Mouse (Mus musculus) embryonic facial prominence, embryonic 12.5 days (tissue): ENCODE results near the gene Tspan7. TPM values are rescaled to one million over a fixed set of nuclear protein-coding genes. Genes with fewer than 3 reads are reported as not detected.

Experiments used
- polyA plus RNA-seq: library from polyadenylated mRNA; unstranded; fragments of >200 nt; fragmentation: Nextera tagmentation; extraction: Ambion mirVana; gene quantifications from 2 replicates; pipeline ENCODE4 v1.2.1, GENCODE M21; 2016

Gene Tspan7
- polyA plus RNA-seq, 1 experiment from 2014 or later, result 67.8 TPM

Other genes starting within 250 kb of the Tspan7 start
- gene Otc, start 232.9 kb upstream of the Tspan7 start, polyA plus RNA-seq, result not detected in 2 replicates
- gene Mid1ip1, start 229.9 kb downstream of the Tspan7 start, polyA plus RNA-seq, result 29.7 and 31.7 TPM in 2 replicates